Mouse (Mus musculus): ENCODE results near the gene Peak1.
"Not testable (repeated sequence)": the region's sequence is repeated elsewhere in the genome, so short reads cannot be mapped to it uniquely, and the experiment has no call there.

Peak1 gene

DNA sequence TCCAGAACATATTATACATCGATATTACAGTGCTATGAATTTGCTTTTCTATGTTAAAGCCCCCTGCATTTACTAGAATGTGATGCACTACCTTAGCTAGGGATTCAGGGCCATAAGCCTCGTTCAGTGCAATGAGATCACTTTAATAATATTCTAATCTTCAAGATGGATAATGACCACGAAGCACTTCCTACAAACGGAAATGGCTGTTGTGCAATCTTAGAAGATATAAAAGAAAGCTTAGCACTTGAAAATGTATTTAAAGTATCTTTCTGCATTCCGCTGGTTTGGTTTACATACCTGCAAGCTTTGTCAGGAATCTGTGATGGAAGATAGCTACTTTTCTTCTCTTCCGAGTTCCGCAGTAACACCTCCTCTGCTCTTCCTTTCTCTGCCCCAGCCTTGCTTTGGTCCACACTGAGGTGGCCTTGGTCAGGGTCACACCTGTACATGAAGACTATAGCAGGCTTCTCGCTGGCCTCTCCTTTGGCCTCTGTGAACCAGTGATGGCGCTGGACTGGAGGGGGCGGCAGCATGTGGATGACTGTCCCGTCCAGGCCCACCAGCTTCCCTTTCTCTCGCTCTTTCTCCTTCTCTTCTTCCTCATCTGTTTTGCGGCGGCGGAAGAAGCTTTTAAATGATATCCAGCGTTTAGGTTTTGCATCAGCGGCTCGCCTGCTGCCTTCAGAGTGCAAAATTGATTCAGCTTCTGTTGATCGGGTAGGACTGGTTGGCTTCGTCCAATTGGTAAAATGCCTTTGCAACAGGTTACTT lies 160.5 kb downstream of the Peak1 start:
- DNase-seq (ENCODE audit: low read depth, low spot score), result no peak

DNA sequence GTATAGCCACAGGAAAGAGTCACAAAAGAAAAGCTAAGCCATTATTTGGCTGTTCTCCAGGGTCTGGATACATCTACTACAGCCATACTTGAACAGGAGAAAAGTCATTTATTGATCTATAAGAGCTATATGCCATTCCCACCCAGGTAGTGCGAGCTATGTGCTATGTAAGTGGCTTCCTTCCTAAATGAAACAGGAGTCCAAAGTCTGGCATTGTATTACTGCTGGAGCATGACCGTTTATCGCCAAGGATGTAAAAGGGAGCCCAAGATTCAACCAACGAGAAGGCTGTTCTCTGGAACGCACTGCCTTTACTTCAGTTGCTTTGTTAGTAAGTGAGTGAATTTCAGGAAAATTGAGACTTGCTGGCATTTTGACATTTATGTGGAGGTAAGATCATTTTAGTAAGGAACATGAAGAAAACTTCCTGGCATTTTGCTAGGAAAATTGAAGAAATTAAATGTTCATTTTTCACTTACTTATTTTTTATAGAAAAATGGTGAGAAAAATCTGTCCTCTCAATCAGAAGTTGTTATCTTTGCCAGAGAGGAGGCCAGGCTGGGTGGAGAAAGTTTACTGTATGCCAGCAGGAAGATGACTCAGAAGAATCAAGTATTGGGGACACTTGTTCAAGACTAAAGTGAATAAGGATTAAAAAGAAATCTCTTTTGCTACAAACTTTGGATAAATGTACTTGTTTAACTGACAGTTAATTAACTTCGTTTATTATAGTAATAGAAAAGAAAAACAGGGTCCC lies 162.0 kb downstream of the Peak1 start:
- no peak for DNase-seq (ENCODE audit: low read depth, low spot score)

DNA sequence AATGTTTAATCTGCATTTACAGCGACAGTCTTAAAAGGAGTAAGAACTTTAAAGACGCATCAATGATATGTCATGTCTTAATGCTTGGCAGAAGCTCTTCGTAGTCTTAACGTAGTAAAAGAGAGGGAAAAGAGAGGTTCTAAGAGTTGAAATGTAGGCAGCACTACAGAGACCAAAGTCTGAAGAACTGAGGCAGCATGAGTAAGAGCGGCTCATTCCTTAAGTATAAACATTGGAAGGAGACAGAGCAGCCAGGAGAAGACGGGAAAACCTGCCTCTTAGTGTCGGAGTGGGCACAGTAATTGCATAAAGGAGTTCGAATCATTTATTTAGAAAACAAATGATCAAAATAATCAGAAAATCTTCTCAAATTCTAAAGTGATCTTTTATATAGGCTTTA lies 173.5 kb downstream of the Peak1 start:
- no peak for DNase-seq (ENCODE audit: low read depth, low spot score)

DNA sequence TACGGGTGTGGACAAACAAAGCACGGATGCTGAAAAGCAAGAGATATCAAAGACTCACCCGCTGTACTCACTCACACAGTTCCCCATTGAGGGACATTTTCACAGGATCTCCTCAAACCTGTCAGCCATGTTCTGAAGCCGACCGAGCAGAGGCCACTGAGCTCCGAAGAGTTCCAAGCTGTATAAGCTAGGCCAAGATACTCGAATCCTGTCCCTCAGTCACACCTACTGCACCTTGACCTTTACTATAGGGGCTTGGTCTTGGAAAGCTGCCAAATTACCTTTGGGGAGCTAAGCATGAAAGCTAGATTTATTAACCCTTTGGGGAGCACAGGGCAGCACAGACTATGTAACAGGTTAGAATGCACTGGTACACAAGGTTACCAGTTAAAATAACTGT lies 174.0 kb downstream of the Peak1 start:
- no peak for DNase-seq (ENCODE audit: low read depth, low spot score)

DNA sequence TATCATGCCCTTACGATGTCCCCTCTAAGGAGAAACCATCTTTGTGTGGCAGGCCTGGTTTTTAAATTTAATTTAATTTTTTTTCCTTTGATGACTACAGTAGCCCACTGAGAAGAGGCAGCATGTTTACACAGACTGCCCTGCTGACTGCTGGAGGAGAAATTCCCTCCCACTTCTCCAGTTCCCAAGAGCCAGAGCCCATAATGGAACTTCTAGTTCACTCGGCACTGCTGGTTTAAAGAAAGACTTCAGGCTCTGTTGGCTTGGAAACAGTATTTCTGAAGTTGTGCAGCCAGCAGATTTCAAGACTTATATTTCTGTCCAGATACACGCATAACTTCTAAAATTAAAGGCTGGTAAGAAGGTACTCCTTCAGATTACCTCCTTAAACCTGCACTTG lies 175.2 kb downstream of the Peak1 start:
- DNase-seq (ENCODE audit: low read depth, low spot score), result no peak

DNA sequence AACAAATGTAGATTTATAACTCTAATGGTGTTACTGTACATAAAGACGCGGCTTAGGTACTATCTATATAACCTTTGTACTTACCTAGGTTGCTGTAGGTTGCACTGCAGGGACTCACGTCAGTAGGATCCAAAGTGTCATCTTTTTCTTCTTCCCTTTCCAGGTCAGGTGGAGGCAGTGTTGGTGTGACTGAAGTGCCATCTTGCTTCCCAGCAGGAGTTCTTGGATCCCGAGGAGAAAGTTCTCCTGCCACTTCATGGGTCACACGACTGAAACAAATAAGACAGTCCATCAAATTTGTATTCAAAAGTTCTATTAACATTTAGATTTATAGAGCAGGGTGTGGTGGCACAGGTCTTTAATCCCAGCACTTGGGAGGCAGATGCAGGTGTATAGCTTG lies 176.8 kb downstream of the Peak1 start:
- no peak for DNase-seq (ENCODE audit: low read depth, low spot score)

DNA sequence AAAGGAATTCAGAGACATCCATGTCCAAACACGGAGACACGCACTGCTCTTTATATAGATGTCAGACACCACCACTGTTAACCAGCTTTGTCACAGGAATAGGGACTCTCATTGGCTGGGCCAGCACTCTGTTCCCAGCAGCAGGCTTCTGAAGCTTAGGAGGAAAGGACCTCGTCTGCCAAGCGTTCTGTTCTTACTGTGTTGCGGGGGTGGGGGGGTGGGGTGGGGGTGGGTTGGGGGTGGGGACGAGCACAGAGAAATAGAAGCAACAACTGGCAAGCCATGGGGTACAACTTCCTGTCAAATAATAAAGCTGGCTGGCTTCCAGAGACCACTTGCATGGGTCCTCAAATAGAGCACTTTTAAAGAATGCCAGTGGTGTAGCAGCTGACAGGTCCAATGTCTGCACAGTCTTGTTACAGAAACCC lies 182.0 kb downstream of the Peak1 start:
- no peak for DNase-seq (ENCODE audit: low read depth, low spot score)

DNA sequence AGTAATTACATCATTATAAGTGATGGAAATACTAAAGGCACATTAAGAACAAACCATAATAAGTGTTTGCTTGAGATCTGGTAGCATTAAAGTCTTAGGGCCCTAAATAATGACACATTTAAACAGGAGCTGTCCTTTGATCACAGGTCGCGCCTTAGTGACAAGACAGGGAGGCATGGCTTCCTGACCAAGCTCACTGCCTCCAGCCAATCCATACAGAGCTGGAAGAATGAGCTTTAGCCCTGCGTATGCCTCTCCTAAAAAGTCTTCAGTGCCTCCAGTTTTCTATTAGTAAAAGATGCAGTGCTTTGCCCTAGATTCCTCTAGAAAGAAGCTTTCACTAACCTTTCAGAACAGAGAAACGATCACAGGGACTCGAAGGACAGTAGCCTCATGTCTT lies 182.6 kb downstream of the Peak1 start:
- no peak for DNase-seq (ENCODE audit: low read depth, low spot score)

DNA sequence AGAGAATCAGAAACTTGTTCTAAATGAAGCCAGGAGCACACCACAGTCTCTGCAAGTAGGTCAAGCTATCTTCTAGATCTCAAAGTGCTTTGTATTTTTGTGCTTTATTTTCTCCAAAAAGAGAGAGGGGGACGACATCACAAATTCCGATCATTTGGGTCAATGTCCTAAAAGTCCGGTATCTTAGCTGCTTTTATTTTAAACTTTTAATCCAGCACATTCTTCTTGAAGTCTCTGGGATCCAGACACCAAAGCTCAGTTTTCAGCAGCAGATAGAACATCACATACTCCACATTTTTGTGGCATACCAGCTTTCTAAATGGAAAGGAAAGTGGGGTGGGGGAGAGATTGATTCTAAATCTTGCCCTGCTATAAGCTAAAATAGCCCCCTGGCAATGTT lies 183.3 kb downstream of the Peak1 start:
- no peak for DNase-seq (ENCODE audit: low read depth, low spot score)

DNA sequence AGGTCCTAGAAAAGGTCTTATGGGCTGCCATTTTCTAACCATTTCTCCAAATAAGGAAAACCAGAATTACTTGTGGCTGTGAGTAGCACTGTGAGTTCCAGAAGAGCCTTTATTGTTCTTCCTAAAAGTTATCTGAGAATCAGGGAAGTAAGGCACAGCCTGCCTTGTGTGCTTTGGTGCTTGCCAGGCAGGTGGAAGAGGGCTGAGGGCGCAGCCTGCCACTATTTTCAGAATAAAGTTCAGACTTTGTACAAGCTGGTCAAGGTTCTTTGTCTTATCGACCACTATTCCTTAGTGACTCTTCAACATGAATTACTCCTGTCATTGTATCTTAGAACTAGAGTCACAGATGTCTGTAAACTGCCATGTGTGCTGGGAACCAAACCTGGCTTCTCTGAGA lies 184.6 kb downstream of the Peak1 start:
- no peak for DNase-seq (ENCODE audit: low read depth, low spot score)

DNA sequence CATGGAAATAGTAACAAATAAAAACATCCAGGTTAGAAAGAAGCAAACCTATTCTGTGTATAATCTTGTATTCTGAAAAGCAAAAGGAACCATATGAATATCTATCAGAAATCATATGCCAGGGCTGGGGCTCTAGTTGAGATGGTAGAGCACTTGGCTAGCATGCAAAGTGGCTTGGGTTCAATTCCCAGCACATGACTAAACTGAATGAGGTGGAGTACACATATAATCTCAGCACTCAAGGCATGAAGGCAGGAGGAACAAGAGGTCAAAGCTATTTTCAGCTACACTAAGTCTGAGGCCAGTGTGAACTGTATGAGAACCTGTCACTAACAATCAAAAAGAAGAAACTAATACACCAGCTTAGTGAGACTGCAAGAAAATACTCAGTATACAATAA lies 187.0 kb downstream of the Peak1 start:
- no peak for DNase-seq (ENCODE audit: low read depth, low spot score)

DNA sequence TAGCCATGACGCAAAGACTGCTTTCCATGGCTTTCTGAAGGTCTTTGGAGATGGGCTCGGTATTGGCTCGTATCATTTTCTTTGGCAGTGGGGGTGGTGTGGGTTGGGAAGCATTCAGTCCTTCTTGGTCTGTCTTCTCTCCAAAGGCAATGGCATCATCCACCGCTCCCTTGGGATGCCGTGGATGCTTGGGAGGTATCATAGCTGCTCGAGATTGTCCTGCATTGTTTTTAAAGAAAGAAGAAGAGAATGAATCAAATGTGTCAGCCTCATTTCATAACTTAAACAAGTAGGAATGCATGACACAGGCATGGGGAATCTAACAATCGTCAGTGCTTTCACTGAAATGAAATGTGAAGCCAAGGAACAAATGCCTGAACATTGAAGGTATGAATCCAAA lies 190.2 kb downstream of the Peak1 start:
- no peak for DNase-seq (ENCODE audit: low read depth, low spot score)

DNA sequence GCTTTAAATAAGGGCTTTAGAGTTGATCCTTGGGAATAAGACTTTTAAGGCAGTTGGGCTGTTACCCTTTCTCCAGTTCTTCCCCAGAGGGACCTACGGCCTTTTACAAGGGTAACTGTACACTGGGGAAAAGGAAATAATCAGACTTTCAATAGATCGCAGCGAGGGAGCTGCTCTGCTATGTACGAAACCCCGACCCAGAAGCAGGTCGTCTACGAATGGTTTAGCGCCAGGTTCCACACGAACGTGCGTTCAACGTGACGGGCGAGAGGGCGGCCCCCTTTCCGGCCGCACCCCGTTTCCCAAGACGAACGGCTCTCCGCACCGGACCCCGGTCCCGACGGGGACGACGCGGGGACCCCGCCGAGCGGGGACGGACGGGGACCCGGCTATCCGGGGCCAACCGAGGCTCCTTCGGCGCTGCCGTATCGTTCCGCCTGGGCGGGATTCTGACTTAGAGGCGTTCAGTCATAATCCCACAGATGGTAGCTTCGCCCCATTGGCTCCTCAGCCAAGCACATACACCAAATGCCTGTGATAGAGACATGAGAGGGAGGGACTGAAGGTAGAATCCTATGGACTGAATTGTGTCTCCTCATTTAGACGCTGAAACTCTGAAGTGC lies 194.3 kb downstream of the Peak1 start:
- not testable (repeated sequence) for DNase-seq (ENCODE audit: low read depth, low spot score)

DNA sequence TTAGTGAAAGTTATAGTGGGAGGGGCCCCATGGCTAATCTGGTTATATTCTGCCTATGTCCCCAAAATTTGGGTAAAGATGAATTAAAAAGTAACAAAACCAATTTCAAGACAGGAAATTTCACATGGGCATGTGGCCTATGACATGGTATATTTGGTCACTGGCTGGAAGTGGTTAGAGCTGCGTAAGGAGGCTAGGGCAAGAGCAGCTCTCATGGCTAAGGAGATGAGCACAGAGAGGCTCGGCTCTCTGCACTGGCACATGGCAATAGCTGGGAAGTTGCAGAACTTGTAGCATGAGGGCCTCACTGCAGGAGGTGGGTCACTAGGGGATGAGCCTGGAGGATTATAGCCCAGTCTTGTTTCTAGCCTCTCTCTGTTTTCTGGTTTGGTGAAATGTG lies 199.0 kb downstream of the Peak1 start:
- DNase-seq (ENCODE audit: low read depth, low spot score), result no peak

DNA sequence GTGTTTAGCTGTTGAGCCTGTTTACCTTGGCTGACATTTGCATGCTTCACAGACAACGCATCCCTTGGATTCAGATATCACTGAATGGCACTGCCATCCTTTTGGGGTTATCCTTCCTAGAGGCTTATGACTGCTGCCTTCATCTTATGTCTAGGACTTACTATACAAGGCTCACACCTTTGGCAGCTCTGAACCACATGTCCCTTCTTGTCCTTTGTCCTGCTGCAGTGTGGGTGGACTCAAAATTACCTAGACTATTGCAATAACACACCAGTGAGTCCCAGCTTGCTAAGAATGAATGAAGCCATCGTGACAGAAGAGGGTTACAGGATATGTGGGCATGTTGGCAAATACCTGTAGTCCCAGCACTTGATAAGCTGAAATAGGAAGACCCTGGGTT lies 199.8 kb downstream of the Peak1 start:
- no peak for DNase-seq (ENCODE audit: low read depth, low spot score)

DNA sequence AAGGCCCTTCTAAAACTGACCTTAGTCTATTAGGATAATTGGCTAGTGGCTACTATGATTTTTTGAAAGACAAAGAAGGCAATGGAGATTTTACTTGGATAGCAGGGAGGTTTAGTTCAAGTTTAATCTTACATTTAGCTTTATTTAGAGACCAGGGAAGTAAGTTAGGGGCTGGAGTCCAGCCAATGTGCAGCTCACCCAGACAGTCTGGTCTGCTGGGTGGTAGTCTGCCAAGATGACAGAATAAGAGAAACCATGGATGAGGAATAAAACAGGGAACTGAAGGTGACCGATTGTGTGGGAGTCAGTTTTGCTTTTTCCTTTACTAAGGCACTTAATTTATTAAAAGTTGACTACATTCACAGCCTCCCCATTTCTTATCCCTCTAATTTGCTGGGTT lies 200.5 kb downstream of the Peak1 start:
- DNase-seq (ENCODE audit: low read depth, low spot score), result no peak

DNA sequence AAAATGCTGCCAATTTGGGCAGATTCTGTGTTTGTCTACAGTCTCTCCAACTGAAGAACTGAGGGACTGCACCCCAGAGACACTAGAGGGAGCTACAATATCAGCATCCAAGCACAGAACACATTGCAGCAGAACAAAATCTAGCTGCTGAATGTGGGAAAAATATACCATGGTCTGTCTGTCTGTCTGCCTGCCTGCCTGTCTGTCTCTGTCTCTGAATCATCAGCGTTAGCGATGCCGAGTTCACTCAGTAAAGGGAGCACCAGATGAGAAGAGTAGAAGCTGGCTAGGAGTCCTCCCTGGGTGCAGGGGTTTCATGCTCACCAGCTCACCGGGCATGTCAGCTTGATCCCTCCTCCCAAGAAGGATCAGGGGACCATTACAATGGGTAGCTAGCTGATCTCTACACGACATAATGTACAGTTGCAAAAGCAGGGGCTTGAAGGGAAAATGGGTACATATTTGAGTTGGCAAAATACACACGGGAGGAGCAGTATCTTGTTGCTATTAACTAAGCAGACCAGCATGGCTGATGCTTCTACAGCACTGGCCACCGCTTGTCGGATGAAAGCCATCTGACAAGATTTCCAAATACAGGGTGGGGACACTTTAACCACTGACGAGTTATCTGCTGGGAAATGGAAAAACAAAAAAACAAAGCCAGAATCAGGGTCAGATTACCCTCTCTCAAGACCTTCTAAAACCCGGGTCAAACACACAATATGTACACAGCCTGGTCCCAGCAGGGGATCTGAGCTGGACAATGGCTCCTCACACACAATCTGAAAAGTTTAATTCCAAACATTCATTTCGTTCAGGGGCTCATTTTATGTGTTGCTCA lies 204.2 kb downstream of the Peak1 start:
- DNase-seq (ENCODE audit: low read depth, low spot score), result peak; percentile 53

DNA sequence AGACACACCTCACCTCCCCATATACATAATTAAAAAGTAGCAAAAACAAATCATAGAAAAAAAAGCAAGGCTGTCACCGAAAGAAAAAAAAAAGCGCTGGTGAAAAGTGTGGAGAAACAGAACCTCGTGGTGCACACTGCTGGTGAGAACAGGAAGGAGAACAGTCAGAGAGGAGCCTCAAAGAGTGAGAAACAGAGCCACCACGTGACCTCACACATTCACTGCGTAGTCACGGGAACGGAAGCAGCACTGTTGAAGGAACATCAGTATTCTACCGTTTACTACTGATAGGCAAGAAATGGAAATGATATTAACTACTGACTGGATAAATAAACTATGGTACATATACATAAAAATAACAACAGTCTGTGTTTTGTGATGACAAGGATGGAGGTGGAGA lies 209.1 kb downstream of the Peak1 start:
- no peak for DNase-seq (ENCODE audit: low read depth, low spot score)

DNA sequence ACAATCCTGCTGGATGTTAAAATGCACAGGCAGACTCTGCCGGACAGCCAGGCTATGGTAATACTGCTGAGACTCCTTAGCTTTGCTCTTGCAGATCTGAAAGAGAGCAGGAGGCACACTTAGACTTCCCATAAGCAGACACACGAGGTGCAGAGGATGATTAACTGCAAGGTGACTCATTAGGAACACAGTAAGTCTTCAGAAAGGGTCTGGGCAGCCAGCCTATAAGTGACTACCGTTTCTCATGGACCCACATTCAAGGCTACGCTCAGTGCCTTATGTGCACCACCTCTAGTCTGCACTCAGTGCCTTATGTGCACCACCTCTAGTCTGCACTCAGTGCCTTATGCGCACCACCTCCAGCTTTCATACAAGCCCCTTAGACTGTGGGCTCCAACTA lies 210.4 kb downstream of the Peak1 start:
- DNase-seq (ENCODE audit: low read depth, low spot score), result no peak

DNA sequence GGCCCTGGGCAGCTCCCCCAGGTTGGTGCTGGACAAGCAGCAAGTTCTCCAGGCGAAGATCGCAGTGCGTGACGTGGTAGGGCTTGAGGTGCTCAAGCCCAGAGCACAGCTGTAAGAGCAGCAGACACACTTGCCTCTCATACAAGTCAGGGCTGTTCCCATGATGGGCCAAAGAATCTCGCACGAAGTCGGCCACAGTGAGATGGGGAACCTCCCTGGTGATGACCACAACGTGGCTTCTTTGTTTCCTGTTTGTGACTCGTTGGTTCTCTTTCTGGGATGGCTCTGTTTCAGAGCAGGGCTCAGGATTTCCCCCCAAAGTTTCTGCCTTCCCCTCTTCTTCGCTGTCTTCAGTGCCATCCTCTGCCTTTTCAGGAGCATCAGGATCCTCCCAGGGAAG lies 210.8 kb downstream of the Peak1 start:
- no peak for DNase-seq (ENCODE audit: low read depth, low spot score)

DNA sequence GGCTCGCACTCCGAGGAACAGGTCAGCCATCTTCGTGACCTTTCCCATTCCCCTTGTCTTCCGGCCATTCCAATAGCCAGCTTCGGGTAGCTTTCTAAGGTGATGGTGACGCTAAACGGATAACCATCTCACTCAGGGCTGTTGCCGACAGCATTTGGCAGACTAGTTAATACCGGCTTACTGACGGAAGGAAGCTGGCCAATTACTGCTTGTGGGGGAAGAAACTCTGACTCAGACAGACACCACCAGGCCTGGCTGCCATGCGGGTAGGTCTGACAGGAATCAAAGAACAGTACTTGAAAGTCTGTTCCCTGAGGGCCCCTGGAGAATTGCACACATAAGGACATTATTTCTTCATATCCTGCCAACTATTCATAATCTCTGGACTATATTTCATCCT lies 212.5 kb downstream of the Peak1 start:
- no peak for DNase-seq (ENCODE audit: low read depth, low spot score)

DNA sequence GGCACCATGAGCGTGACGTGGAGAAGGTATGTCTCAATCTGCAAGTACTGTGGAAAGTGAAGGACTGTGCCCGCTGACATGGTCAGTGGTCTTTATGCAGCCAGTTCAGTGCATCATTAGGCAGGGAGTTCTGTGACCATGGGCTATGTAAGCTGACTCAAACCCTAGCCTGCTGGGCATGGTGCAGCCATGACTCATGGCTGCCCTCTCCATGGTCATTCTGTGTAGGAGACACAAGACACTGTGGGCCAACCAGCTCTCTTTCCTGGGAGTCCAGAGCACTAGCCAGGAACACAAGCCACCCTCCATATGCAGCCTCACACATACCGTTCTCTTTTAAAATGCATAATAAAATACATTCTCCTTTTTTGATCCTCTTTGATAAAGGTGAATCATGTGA lies 213.6 kb downstream of the Peak1 start:
- DNase-seq (ENCODE audit: low read depth, low spot score), result no peak

All from R1 (cell line).